Mouse (Mus musculus): ENCODE data around the gene Bckdk.

DNA sequence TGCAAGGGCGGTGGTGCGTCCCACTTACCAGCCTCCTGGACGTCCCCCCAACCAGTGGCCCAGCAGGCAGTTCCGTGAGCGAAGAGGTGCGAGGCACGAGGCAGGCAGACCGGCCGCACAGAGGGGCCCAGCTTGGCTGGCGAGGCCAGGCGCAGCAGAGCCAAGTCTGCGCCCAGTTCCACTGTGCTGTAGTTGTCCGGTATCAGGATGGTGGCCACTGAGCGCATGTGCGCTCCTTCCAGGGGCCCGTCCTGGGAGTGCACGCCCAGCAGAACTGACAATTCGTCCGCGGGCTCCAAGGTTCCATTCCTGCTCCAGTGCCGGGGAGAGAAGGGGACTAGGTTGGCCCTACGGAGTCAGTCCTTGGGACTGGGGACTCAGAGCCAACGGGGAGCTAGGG lies 40.7 kb downstream of the Bckdk start:
- TF ChIP-seq GATA1 (IDR thresholded peaks at IDR 0.05; ENCODE audit: borderline replicate concordance, low read length) (no peak), FLI1 (IDR thresholded peaks at IDR 0.05; ENCODE audit: low read length) (no peak)

Data from megakaryocyte, embryonic 14.5 days (primary cell).